Mouse (Mus musculus) spleen, adult 2 months (tissue): ENCODE data around the gene Fdx1l. TPM values are rescaled to one million over a fixed set of nuclear protein-coding genes. Genes with fewer than 3 reads are reported as not detected.

Experiments
- DNase-seq, 2 experiments: peaks; one replicate each; pipeline versions ENCODE4 v3.0.0 to v3.0.0-alpha.2; 2012 to 2021; ENCODE audit warnings: low spot score in 2 of 2, low read depth in 1 of 2
- H3K27ac ChIP-seq: fragments of 200-500 bp; 2 replicates; pipeline ENCODE4 v1.5.1; 2012; ENCODE audit warnings: low read length, inconsistent platforms; ENCODE audit not compliant: insufficient read depth
- H3K27me3 ChIP-seq: fragments of 200-500 bp; 2 replicates; pipeline ENCODE4 v1.6.1; 2012; ENCODE audit warnings: mild to moderate bottlenecking, moderate library complexity, low read length, inconsistent platforms; ENCODE audit not compliant: control insufficient read depth, insufficient read depth
- H3K36me3 ChIP-seq: fragments of 200-500 bp; 2 replicates; pipeline ENCODE4 v1.6.1; 2012; ENCODE audit warnings: mild to moderate bottlenecking, low read length, inconsistent platforms; ENCODE audit not compliant: control insufficient read depth, insufficient read depth
- H3K4me1 ChIP-seq: fragments of 200-500 bp; 2 replicates; pipeline ENCODE4 v1.6.1; 2011; ENCODE audit warnings: inconsistent platforms; ENCODE audit not compliant: control insufficient read depth, insufficient read depth, insufficient read length
- H3K4me3 ChIP-seq: fragments of 200-500 bp; 2 replicates; pipeline ENCODE4 v1.5.1; 2011; ENCODE audit warnings: mild to moderate bottlenecking, inconsistent platforms; ENCODE audit not compliant: insufficient read depth, insufficient read length; ENCODE audit errors: extremely low read depth
- CTCF ChIP-seq: fragments of 200-500 bp; IDR thresholded peaks from 2 replicates; pipeline ENCODE4 v1.5.1; 2011; ENCODE audit warnings: mild to moderate bottlenecking, inconsistent platforms; ENCODE audit not compliant: insufficient read depth, insufficient read length, insufficient replicate concordance; ENCODE audit errors: extremely low read depth
- POLR2A ChIP-seq: fragments of 200-500 bp; IDR thresholded peaks from 2 replicates; pipeline ENCODE4 v1.6.1; 2011; ENCODE audit warnings: low read depth, low read length, inconsistent platforms
- WGBS: fragments of 180-500 bp; shearing (Covaris S2); methylation state at CpG from one replicate; pipeline ENCODE4 v1.1.7; 2018; 5-methylcytosine and 5-hydroxymethylcytosine counted together
- polyA plus RNA-seq: library from polyadenylated mRNA; depleted of rRNA; stranded (reverse); fragments of >200 nt; gene quantifications from 2 replicates; pipeline ENCODE4 v1.2.3, GENCODE M21; 2012

Fdx1l gene
- polyA plus RNA-seq, 1 experiment = 38.3 TPM

- 95% methylated on average over 9 of the region's 9 CpGs for WGBS
- Histone ChIP-seq H3K4me3 (no peak overlapping the region), H3K27me3 (no peaks in the 10 kb centered on the region), H3K4me1 (peaks cover 6% of the 10 kb centered on the region; the same call in 1 of the 2 replicates), H3K27ac (no peak overlapping the region), H3K36me3 (peaks cover 6% of the 10 kb centered on the region)
- TF ChIP-seq CTCF (no peak), POLR2A (no peak)
- no peak for DNase-seq
These were observed 20.0 kb upstream of the Fdx1l start for GRCm38 (mm10) chr9:21093423-21093822.

- peaks cover 14% of the 10 kb centered on the region for H3K36me3 ChIP-seq
- under 1% methylated on average over 54 of the region's 54 CpGs for WGBS
These were observed 18.4 kb upstream of the Fdx1l start, which contains the start of the genes Gm38431 and Raver1 for GRCm38 (mm10) chr9:21091707-21092320. Gm38431 (minus strand) TSS chr9:21091997. Raver1 (minus strand) TSS chr9:21092008.

GRCm38 (mm10) chr9:21090972-21091706 lies 17.7 kb upstream of the Fdx1l start:
- DNase-seq = no peak

More at GRCm38 (mm10) chr9:21091707-21092320, 18.4 kb upstream of the Fdx1l start, which contains the start of the genes Gm38431 and Raver1:
- H3K27ac ChIP-seq = peak within 1 kb of the TSS; percentile 90
- no peaks in the 10 kb centered on the region for H3K27me3 ChIP-seq
- peak within 1 kb of the TSS; percentile 84 for H3K4me3 ChIP-seq
- TF ChIP-seq POLR2A (no peak), CTCF (no peak)
- peaks cover 6% of the 10 kb centered on the region; the same call in 1 of the 2 replicates for H3K4me1 ChIP-seq
- peak; percentile 95 to 96 for DNase-seq

GRCm38 (mm10) chr9:21090537-21090936 lies 17.1 kb upstream of the Fdx1l start:
- Histone ChIP-seq H3K27me3 (no peaks in the 10 kb centered on the region), H3K27ac (no peak overlapping the region), H3K4me1 (peaks cover 6% of the 10 kb centered on the region; the same call in 1 of the 2 replicates), H3K4me3 (peak overlapping the region; percentile 84; the same call in 1 of the 2 replicates), H3K36me3 (peaks cover 25% of the 10 kb centered on the region)
- no peak for DNase-seq
- TF ChIP-seq CTCF = no peak
- TF ChIP-seq POLR2A = no peak
- 95% methylated on average over 1 of the region's 1 CpGs for WGBS

More at GRCm38 (mm10) chr9:21090972-21091706, 17.7 kb upstream of the Fdx1l start:
- H3K27ac ChIP-seq = no peak overlapping the region; the same call in 1 of the 2 replicates
- TF ChIP-seq CTCF = no peak
- TF ChIP-seq POLR2A = no peak
- H3K36me3 ChIP-seq = peaks cover 21% of the 10 kb centered on the region
- peaks cover 6% of the 10 kb centered on the region; the same call in 1 of the 2 replicates for H3K4me1 ChIP-seq
- 2% methylated on average over 24 of the region's 24 CpGs for WGBS
- H3K27me3 ChIP-seq = no peaks in the 10 kb centered on the region
- peak overlapping the region; percentile 84 for H3K4me3 ChIP-seq

- Histone ChIP-seq H3K4me1 (no peaks in the 10 kb centered on the region), H3K27ac (no peak overlapping the region), H3K27me3 (no peaks in the 10 kb centered on the region), H3K4me3 (no peak overlapping the region), H3K36me3 (peaks cover 72% of the 10 kb centered on the region)
- DNase-seq = no peak
- 83% methylated on average over 3 of the region's 3 CpGs for WGBS
- TF ChIP-seq CTCF (no peak), POLR2A (no peak)
These were observed 9.9 kb upstream of the Fdx1l start for GRCm38 (mm10) chr9:21083324-21083723.

DNA sequence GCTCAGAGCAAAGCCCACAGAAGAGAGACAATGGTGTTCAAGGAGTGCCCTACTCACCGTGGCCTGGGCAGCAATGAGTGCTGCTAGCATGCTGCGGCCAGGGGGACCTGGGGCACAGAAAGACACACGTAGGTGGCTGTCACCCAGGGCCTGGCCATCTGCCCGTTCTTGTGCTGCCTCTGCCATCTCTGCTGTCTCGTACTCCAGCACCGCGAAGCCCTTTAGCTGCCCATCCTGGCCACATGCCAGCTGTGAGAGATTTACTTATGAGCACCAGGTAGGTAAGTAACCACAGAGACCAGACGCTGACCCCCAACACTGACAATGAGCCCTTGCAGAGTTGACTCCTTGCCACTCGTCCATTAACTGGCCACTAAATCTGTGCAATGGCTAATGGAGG lies 7.7 kb upstream of the Fdx1l start:
- H3K4me1 ChIP-seq = no peaks in the 10 kb centered on the region
- no peak for TF ChIP-seq POLR2A
- no peak for TF ChIP-seq CTCF
- peaks cover 66% of the 10 kb centered on the region for H3K36me3 ChIP-seq
- WGBS = 92% methylated on average over 9 of the region's 9 CpGs
- no peaks in the 10 kb centered on the region for H3K27me3 ChIP-seq
- no peak overlapping the region for H3K27ac ChIP-seq
- DNase-seq = no peak
- H3K4me3 ChIP-seq = no peak overlapping the region
